Mouse (Mus musculus) heart, postnatal 0 days (tissue): Measurements from ENCODE around the gene Gmds.

Experiments used
- CTCF ChIP-seq: IDR thresholded peaks from 2 replicates; pipeline ENCODE4 v1.5.1; 2016; ENCODE audit warnings: antibody characterized with exemption, control low read depth, low read depth
- EP300 ChIP-seq: IDR thresholded peaks from 2 replicates; pipeline ENCODE4 v1.6.1; 2016; ENCODE audit warnings: antibody characterized with exemption, low read depth

- no peak for TF ChIP-seq CTCF
- no peak for TF ChIP-seq EP300
Measured at GRCm38 (mm10) chr13:31804571-31804970, 534.0 kb downstream of the Gmds start.
